In the genomic region with DNA sequence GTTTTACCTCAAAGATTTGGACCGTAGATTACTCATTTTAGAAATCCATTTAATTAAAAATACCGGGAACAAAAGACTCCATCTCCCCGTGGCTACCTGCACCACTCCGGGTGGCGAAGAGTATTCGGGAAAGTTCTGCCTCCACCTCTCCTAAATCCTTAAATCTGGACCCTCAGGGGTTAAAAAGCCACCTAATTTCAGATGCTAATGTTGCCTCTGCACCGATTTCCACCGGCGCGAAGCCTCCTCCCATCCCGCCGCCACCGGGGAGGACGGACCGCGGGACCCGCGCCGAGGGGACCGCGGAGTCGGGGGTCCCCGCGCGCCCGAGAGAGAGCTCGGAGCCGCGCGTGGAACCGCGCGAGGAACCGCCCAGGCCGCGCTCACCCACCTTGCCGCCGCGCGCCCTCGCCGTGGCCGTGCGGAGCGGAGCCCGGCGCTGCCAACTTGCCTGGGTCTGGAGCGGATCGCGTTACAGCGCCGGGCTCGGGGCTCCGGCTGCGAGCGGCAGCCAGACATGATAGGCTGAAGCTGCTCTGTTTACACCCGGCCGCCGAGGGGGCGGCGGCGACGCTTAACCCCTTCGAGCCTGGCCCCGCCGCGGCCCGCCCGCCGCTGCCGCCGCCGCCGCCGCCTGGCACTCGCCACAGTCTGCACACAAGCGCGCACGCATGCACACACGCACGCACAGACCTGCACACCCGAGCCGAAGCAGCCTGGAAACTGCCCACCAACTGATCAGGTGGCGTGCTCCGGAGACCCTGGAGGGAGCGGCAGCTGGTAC, we compare ENCODE assay signal across 9 mouse cellular contexts.
DNase-seq lines count a peak whose midpoint lies in the region; ATAC-seq and TF ChIP-seq lines count a peak whose summit lies in the region.
"Had no signal": no experiment of that assay in that cellular context is flagged by ENCODE, and none has a peak within 500 bp of the region (broad histone marks: within the 10 kb centered on the region; RNA-seq: fewer than 3 reads in every experiment).

No protein-coding gene starts in this region.

- H3K27ac ChIP-seq in lung, embryonic 14.5 days (ENCODE audit: low read depth) = peak overlapping the region; percentile 77; the same call in 1 of the 2 replicates
- H3K27ac ChIP-seq in forebrain, embryonic 10.5 days = peak overlapping the region; percentile 99
- peak overlapping the region; percentile 76 to 86 for H3K27ac ChIP-seq in heart, embryonic 14.5 days (replicated peaks in 1 of 2; ENCODE audit: control insufficient read depth in 1 of 2, insufficient read depth in 1 of 2, low read depth in 2 of 2, low read length in 2 of 2)
- peak overlapping the region; percentile 88 for H3K27ac ChIP-seq in kidney, embryonic 16.5 days (ENCODE audit: low read length)
- H3K27ac ChIP-seq in liver, embryonic 11.5 days (ENCODE audit: low read depth, low read length) = peak overlapping the region; percentile 88
- peak overlapping the region; percentile 22; the same call in 1 of the 2 replicates for H3K27ac ChIP-seq in olfactory bulb, adult 2 months (ENCODE audit: insufficient read depth, low read depth, low read length)
- H3K27ac ChIP-seq: macrophage had no signal

- TF ChIP-seq CTCF in lung, embryonic 14.5 days (IDR thresholded peaks at IDR 0.05; ENCODE audit: low read depth) = no peak
- TF ChIP-seq CTCF in olfactory bulb, adult 2 months (IDR thresholded peaks at IDR 0.05; ENCODE audit: insufficient read depth, low read depth, low read length) = no peak

- 0% methylated on average over 75 of the region's 86 CpGs for WGBS in lung, embryonic 14.5 days
- under 1% methylated on average over 86 of the region's 86 CpGs for WGBS in forebrain, embryonic 10.5 days
- under 1% methylated on average over 74 of the region's 86 CpGs for WGBS in heart, embryonic 14.5 days
- WGBS in kidney, embryonic 16.5 days = under 1% methylated on average over 84 of the region's 86 CpGs
- whole genome bisulfite sequencing in liver, embryonic 11.5 days = under 1% methylated on average over 63 of the region's 86 CpGs
- WGBS in olfactory bulb, adult 2 months = under 1% methylated on average over 86 of the region's 86 CpGs

- no peak for TF ChIP-seq POLR2A in olfactory bulb, adult 2 months (IDR thresholded peaks at IDR 0.05; ENCODE audit: insufficient read depth, low read depth, low read length)

- H3K27me3 ChIP-seq in lung, embryonic 14.5 days (ENCODE audit: insufficient read depth, low read length) = no peaks in the 10 kb centered on the region; the same call in 1 of the 2 replicates
- no peaks in the 10 kb centered on the region for H3K27me3 ChIP-seq in forebrain, embryonic 10.5 days (ENCODE audit: poor library complexity, severe bottlenecking)
- H3K27me3 ChIP-seq in heart, embryonic 14.5 days (ENCODE audit: control insufficient read depth, insufficient read depth, low read length) = no peaks in the 10 kb centered on the region
- no peaks in the 10 kb centered on the region for H3K27me3 ChIP-seq in kidney, embryonic 16.5 days (ENCODE audit: insufficient read depth, low read length)
- peaks cover 25% of the 10 kb centered on the region for H3K27me3 ChIP-seq in liver, embryonic 11.5 days (replicated peaks; ENCODE audit: control insufficient read depth, insufficient read depth, low read length)

- DNase-seq in lung, embryonic 14.5 days = peak; percentile 92
- DNase-seq in lung, postnatal 36 days = no peak
- DNase-seq in forebrain, embryonic 10.5 days (ENCODE audit: extremely low spot score, low spot score) = peak; percentile 87
- no peak for DNase-seq in liver, embryonic 11.5 days (ENCODE audit: low spot score)
- DNase-seq in urinary bladder, adult 2 months (ENCODE audit: low spot score) = peak; percentile 64

- H3K9ac ChIP-seq in lung, embryonic 14.5 days = peak overlapping the region; percentile 64
- peak overlapping the region; percentile 83 for H3K9ac ChIP-seq in heart, embryonic 14.5 days (ENCODE audit: low read length)
- peak overlapping the region; percentile 85 for H3K9ac ChIP-seq in kidney, embryonic 16.5 days (replicated peaks; ENCODE audit: low read length)
- H3K9ac ChIP-seq in liver, embryonic 11.5 days (ENCODE audit: low read depth, low read length) = peak overlapping the region; percentile 64

- no peaks in the 10 kb centered on the region for H3K9me3 ChIP-seq in lung, embryonic 14.5 days (ENCODE audit: low read depth, low read length)
- no peaks in the 10 kb centered on the region for H3K9me3 ChIP-seq in forebrain, embryonic 10.5 days
- no peaks in the 10 kb centered on the region for H3K9me3 ChIP-seq in heart, embryonic 14.5 days (ENCODE audit: control insufficient read depth, low read length)
- H3K9me3 ChIP-seq in kidney, embryonic 16.5 days (ENCODE audit: low read length) = no peaks in the 10 kb centered on the region
- H3K9me3 ChIP-seq in liver, embryonic 11.5 days (ENCODE audit: control insufficient read depth, low read length) = no peaks in the 10 kb centered on the region

- peak overlapping the region; percentile 95 for H3K4me2 ChIP-seq in lung, embryonic 14.5 days
- H3K4me2 ChIP-seq in heart, embryonic 14.5 days (ENCODE audit: low read length) = peak overlapping the region; percentile 96
- peak overlapping the region; percentile 78 for H3K4me2 ChIP-seq in kidney, embryonic 16.5 days (replicated peaks; ENCODE audit: low read depth, low read length)
- H3K4me2 ChIP-seq in liver, embryonic 11.5 days = peak overlapping the region; percentile 72

- peak overlapping the region; percentile 72 for H3K4me3 ChIP-seq in lung, embryonic 14.5 days (ENCODE audit: low read depth, low read length)
- peak overlapping the region; percentile 84 for H3K4me3 ChIP-seq in forebrain, embryonic 10.5 days
- H3K4me3 ChIP-seq in heart, embryonic 14.5 days (ENCODE audit: control insufficient read depth in 1 of 2, insufficient read depth in 1 of 2, low read depth in 1 of 2, low read length in 2 of 2) = peak overlapping the region; percentile 82 to 88
- H3K4me3 ChIP-seq in kidney, embryonic 16.5 days (ENCODE audit: low read length) = peak overlapping the region; percentile 62
- H3K4me3 ChIP-seq in liver, embryonic 11.5 days (ENCODE audit: low read depth, low read length) = peak overlapping the region; percentile 67
- peak overlapping the region; percentile 73 for H3K4me3 ChIP-seq in olfactory bulb, adult 2 months (ENCODE audit: insufficient read depth, low read depth, low read length)

- H3K36me3 ChIP-seq in lung, embryonic 14.5 days (ENCODE audit: insufficient read depth) = no peaks in the 10 kb centered on the region
- H3K36me3 ChIP-seq in forebrain, embryonic 10.5 days (replicated peaks) = no peaks in the 10 kb centered on the region
- H3K36me3 ChIP-seq in heart, embryonic 14.5 days (ENCODE audit: control insufficient read depth, insufficient read depth, low read length) = no peaks in the 10 kb centered on the region
- no peaks in the 10 kb centered on the region for H3K36me3 ChIP-seq in kidney, embryonic 16.5 days (ENCODE audit: insufficient read depth, low read length)
- H3K36me3 ChIP-seq in liver, embryonic 11.5 days (ENCODE audit: control insufficient read depth, insufficient read depth, low read length) = no peaks in the 10 kb centered on the region

- ATAC-seq in lung, embryonic 14.5 days (ENCODE audit: insufficient read depth) = peak; percentile 98
- ATAC-seq in heart, embryonic 14.5 days (ENCODE audit: insufficient number of reproducible peaks, insufficient read depth, low FRiP score, low read depth) = peak; percentile 96
- ATAC-seq in kidney, embryonic 16.5 days (ENCODE audit: low FRiP score, low TSS enrichment) = peak; percentile 98
- peak; percentile 89 for ATAC-seq in liver, embryonic 11.5 days (replicated peaks; ENCODE audit: low FRiP score)

- H3K4me1 ChIP-seq in lung, embryonic 14.5 days (ENCODE audit: insufficient read depth) = no peaks in the 10 kb centered on the region
- peaks cover 50% of the 10 kb centered on the region for H3K4me1 ChIP-seq in forebrain, embryonic 10.5 days
- no peaks in the 10 kb centered on the region for H3K4me1 ChIP-seq in heart, embryonic 14.5 days (ENCODE audit: control insufficient read depth in 2 of 2, insufficient read depth in 2 of 2, low read length in 2 of 2)
- peaks cover 11% of the 10 kb centered on the region for H3K4me1 ChIP-seq in kidney, embryonic 16.5 days (ENCODE audit: insufficient read depth, low read length)
- no peaks in the 10 kb centered on the region; the same call in 1 of the 2 replicates for H3K4me1 ChIP-seq in liver, embryonic 11.5 days (replicated peaks; ENCODE audit: control insufficient read depth, insufficient read depth, low read length)
- no peaks in the 10 kb centered on the region for H3K4me1 ChIP-seq in olfactory bulb, adult 2 months (ENCODE audit: control insufficient read depth, insufficient read depth, low read length)

Comparison
In these comparisons a context has a peak if more than half of its experiments do, and no peak if none do; other contexts are left out.
1. DNase-seq: peak in lung, embryonic 14.5 days (single experiment), forebrain, embryonic 10.5 days (single experiment) and urinary bladder, adult 2 months (single experiment); none in lung, postnatal 36 days (single experiment) and liver, embryonic 11.5 days (single experiment).
2. H3K27ac ChIP-seq: peak in every context shown above with its lines; median percentile 99 in forebrain, embryonic 10.5 days; 88 in kidney, embryonic 16.5 days; 88 in liver, embryonic 11.5 days; 81 in heart, embryonic 14.5 days; 77 in lung, embryonic 14.5 days; 22 in olfactory bulb, adult 2 months.
3. Peak in every context shown above with its lines, with median percentiles within 50 percentile points of each other: ATAC-seq, H3K4me2 ChIP-seq, H3K4me3 ChIP-seq and H3K9ac ChIP-seq.